Mouse (Mus musculus) neural tube, embryonic 15.5 days (tissue): ENCODE data around the gene Pctp. TPM values are rescaled to one million over a fixed set of nuclear protein-coding genes. Genes with fewer than 3 reads are reported as not detected.

Experiments
- ATAC-seq: fragments of 200-750 bp; cut with Nextera tagmentation; 2 replicates; pipeline ENCODE4 v1.8.0; 2017; ENCODE audit warnings: mild to moderate bottlenecking, moderate TSS enrichment, moderate library complexity; ENCODE audit not compliant: low FRiP score
- H3K27ac ChIP-seq: fragments of 300-500 bp; sonication (generic); replicated peaks from 2 replicates; pipeline ENCODE4 v1.5.1; 2015; ENCODE audit warnings: mild to moderate bottlenecking, inconsistent platforms
- H3K27me3 ChIP-seq: fragments of 300-500 bp; sonication (generic); replicated peaks from 2 replicates; pipeline ENCODE4 v1.6.1; 2015; ENCODE audit warnings: inconsistent platforms
- H3K36me3 ChIP-seq: fragments of 300-500 bp; sonication (generic); 2 replicates; pipeline ENCODE4 v1.6.1; 2015; ENCODE audit warnings: inconsistent platforms
- H3K4me1 ChIP-seq: fragments of 300-500 bp; sonication (generic); 2 replicates; pipeline ENCODE4 v1.6.1; 2015; ENCODE audit warnings: inconsistent platforms
- H3K4me2 ChIP-seq: fragments of 300-500 bp; sonication (generic); 2 replicates; pipeline ENCODE4 v1.6.1; 2015; ENCODE audit warnings: inconsistent platforms, mild to moderate bottlenecking, moderate library complexity
- H3K4me3 ChIP-seq: fragments of 300-500 bp; sonication (generic); replicated peaks from 2 replicates; pipeline ENCODE4 v1.5.1; 2015; ENCODE audit warnings: mild to moderate bottlenecking, inconsistent platforms
- H3K9ac ChIP-seq: fragments of 300-500 bp; sonication (generic); replicated peaks from 2 replicates; pipeline ENCODE4 v1.6.1; 2015; ENCODE audit warnings: mild to moderate bottlenecking, inconsistent platforms
- H3K9me3 ChIP-seq: fragments of 300-500 bp; sonication (generic); replicated peaks from 2 replicates; pipeline ENCODE4 v1.6.1; 2016; ENCODE audit warnings: inconsistent platforms
- WGBS: fragments of 180-500 bp; shearing (Covaris S2); methylation state at CpG from one replicate; pipeline ENCODE4 v1.1.7; 2015; ENCODE audit warnings: mixed read lengths; 5-methylcytosine and 5-hydroxymethylcytosine counted together
- polyA plus RNA-seq: library from polyadenylated mRNA; unstranded; fragments of >200 nt; fragmentation: Nextera tagmentation; extraction: Ambion mirVana; gene quantifications from 2 replicates; pipeline ENCODE4 v1.2.1, GENCODE M21; 2015

Gene Pctp
- polyA plus RNA-seq, 1 experiment from 2014 or later = 1.7 TPM

DNA sequence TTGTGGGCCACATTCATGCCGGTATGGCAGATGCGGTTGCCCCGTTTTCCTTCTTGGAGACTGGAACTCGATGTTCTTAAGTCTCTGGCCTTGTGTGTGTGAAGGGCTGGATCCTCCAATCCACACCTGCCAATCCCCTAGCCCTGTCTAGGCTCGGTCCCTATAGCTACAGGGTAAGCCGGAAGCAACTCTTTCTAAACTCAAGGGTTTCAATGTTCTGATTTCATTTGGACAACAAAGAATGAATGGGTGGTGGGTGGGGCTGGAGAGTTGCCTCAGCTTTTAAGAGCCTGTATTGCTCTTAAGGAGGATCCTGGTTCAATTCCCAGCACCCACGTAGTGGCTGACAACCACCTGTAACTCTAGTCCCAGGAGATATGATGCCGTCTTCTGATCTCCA, 16.2 kb downstream of the Pctp start:
- H3K4me2 ChIP-seq = no peak overlapping the region
- no peaks in the 10 kb centered on the region for H3K27me3 ChIP-seq
- no peak overlapping the region for H3K9ac ChIP-seq
- H3K9me3 ChIP-seq = no peaks in the 10 kb centered on the region
- no peaks in the 10 kb centered on the region for H3K4me1 ChIP-seq
- no peak overlapping the region for H3K4me3 ChIP-seq
- no peak for ATAC-seq
- H3K27ac ChIP-seq = no peak overlapping the region
- no peaks in the 10 kb centered on the region for H3K36me3 ChIP-seq
- WGBS = 94% methylated on average over 8 of the region's 8 CpGs

DNA sequence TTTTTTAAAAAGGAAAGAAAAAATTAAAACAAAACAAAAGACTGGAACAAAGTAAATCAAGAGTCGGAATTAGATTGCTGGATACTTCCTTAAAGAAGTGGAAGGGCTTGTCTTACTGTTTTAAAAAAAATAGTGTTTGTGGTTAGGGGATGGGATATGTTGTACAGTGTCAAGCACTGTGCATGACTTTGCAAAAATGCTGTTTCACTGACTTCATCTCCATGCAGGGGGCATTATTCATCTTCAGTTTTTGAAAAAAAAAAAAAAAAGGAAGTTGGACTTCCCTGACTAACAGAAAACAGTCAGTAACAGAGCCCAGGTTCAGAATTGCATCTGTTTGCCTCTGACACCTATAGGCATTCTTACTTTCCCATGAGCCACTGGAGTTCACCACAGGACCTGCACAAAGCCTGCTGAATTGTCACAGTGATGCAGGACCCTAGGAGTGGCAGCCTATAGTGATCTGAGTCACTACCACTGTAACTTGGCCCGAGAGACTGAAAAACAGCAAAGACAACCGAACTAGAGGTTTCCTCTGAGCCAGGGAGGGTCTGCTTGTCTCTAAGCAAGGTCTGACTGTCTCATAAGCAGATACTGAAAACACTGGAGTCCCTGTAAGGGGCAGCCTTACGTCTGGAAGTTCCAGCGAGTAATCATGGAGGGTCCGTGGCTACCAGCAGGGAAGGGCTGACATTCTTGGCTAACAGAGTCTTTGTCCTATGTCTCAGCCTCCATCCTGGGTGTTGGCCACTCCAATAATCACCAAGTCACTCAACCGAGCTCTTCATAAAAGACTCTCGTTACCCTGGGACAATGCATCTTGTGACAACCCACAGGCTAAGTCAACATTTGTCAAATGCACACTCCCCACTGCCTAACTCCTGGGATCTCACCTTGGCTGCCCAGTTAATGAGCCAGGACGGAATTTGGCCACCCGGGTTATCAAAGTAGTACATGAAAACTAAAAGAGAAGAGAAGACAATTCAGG, 17.2 kb downstream of the Pctp start:
- no peak for ATAC-seq
- Histone ChIP-seq H3K4me1 (no peaks in the 10 kb centered on the region), H3K9ac (no peak overlapping the region), H3K27ac (no peak overlapping the region), H3K4me3 (no peak overlapping the region), H3K9me3 (no peaks in the 10 kb centered on the region), H3K4me2 (no peak overlapping the region), H3K27me3 (no peaks in the 10 kb centered on the region), H3K36me3 (no peaks in the 10 kb centered on the region)
- WGBS = 45% methylated on average over 10 of the region's 10 CpGs

DNA sequence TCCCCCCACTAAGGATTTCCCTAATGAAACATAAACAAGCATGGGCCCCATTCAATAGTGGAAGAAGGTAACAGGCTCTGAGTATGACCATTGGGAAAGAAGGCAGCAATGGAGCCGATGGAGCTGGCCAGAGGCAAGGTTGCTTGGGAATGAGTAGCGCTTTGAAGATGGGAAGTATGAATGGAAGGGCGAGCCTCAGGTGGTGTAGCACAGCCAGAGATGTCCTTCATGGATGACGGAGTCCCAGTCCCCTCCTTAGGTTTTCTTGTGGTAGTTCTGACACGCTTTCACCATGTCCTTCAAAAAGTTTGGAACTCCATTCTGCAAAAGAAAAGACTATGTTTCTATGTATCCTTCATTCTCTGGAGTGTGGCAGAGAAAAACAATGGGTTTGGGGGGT, 18.3 kb downstream of the Pctp start:
- Histone ChIP-seq H3K9ac (no peak overlapping the region), H3K27me3 (no peaks in the 10 kb centered on the region), H3K36me3 (no peaks in the 10 kb centered on the region), H3K9me3 (no peaks in the 10 kb centered on the region), H3K4me2 (no peak overlapping the region), H3K27ac (no peak overlapping the region), H3K4me3 (no peak overlapping the region), H3K4me1 (no peaks in the 10 kb centered on the region)
- 95% methylated on average over 5 of the region's 5 CpGs for WGBS
- ATAC-seq = no peak

DNA sequence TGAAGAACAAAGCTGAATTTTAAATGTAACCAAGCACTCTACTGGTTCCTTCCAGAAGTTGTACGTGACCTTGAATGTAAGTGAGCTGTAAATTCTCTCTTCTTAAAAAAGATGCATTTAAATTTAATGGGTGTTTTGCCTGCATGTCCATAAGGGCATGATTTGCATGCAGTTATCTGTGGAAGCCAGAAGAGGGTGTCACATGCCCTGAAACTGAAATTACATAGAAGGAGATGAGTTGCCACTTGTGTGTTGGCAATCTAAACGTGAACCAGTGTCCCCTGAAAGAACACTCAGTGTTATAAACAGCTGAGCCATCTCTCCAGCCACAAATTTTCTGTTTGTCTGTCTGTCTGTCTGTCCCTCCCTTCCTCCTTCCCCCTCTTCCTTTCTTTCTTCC, 19.8 kb downstream of the Pctp start:
- no peak overlapping the region for H3K4me2 ChIP-seq
- H3K27ac ChIP-seq = no peak overlapping the region
- H3K27me3 ChIP-seq = no peaks in the 10 kb centered on the region
- H3K9ac ChIP-seq = no peak overlapping the region
- no peak overlapping the region for H3K4me3 ChIP-seq
- H3K4me1 ChIP-seq = peaks cover 13% of the 10 kb centered on the region
- ATAC-seq = no peak
- WGBS = 77% methylated on average over 2 of the region's 2 CpGs
- H3K9me3 ChIP-seq = no peaks in the 10 kb centered on the region
- H3K36me3 ChIP-seq = no peaks in the 10 kb centered on the region

DNA sequence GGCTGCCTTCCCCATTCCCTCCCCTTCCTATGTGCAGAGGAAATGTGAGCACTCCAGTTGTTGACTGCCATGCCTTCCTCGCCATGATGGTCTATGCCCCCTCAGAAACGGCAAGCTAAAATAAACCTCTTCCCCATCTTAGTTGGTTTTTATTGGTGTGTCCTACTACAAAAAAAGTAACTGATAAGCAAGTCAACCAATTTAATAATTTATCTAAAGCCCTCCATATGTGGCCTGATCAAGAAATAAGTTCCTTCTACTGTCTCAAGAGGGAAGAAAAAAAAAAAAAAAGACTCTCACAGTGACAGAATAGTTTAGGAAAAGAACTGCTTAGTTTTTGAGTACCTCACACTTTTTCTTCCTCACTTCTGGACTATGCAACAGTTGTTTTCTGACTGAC, 22.6 kb downstream of the Pctp start:
- no peak overlapping the region for H3K27ac ChIP-seq
- no peaks in the 10 kb centered on the region for H3K36me3 ChIP-seq
- WGBS = 96% methylated on average over 2 of the region's 2 CpGs
- H3K4me2 ChIP-seq = no peak overlapping the region
- no peaks in the 10 kb centered on the region for H3K9me3 ChIP-seq
- H3K9ac ChIP-seq = no peak overlapping the region
- peaks cover 17% of the 10 kb centered on the region for H3K4me1 ChIP-seq
- H3K4me3 ChIP-seq = no peak overlapping the region
- H3K27me3 ChIP-seq = no peaks in the 10 kb centered on the region
- ATAC-seq = no peak

DNA sequence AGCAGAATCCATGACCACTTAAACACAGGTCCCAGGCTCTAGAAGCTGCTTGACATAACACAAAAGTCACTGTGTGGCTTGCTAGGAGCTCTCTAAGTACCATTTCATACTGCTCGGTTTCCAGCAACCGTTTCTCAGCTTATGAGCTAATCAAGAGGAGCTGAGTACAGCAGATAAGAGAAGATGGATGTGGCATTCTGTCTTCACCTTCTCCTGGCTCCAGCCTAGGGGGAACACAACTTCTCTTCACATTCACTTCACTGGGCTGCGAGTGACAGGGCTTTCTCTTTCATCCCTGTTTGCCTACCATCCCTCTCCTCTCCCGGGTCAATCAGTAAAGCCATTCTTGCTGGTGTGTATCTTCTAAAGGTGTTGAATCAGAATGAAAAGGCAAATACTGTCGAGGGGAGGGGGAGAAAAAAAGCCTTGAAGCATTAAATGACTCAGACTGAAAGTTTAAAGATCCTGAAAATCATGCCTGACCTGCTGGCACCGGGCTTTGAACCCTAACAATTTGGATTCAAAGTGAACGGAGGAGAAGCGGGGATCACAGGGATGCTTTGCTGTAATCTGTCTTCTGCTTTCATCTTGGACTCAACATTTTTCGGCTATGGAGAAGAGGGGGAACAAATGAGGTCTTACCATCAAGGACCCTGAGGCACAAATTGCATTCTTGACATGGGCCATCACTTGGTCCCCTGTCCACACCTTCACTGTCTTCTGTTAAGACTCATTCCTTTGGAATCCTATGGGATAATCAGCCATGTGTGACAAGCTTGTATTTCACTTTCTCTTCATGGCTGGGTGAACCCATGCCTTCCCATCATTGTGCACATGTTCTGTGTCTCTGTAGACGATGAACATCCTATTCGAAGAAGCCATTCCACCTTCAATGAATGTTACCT, 23.5 kb downstream of the Pctp start:
- H3K4me2 ChIP-seq = no peak overlapping the region
- H3K27me3 ChIP-seq = no peaks in the 10 kb centered on the region
- no peaks in the 10 kb centered on the region for H3K9me3 ChIP-seq
- no peak overlapping the region for H3K4me3 ChIP-seq
- H3K4me1 ChIP-seq = peaks cover 17% of the 10 kb centered on the region
- no peaks in the 10 kb centered on the region for H3K36me3 ChIP-seq
- 71% methylated on average over 11 of the region's 11 CpGs for WGBS
- no peak overlapping the region for H3K9ac ChIP-seq
- ATAC-seq = no peak
- no peak overlapping the region; the same call in 1 of the 2 replicates for H3K27ac ChIP-seq

DNA sequence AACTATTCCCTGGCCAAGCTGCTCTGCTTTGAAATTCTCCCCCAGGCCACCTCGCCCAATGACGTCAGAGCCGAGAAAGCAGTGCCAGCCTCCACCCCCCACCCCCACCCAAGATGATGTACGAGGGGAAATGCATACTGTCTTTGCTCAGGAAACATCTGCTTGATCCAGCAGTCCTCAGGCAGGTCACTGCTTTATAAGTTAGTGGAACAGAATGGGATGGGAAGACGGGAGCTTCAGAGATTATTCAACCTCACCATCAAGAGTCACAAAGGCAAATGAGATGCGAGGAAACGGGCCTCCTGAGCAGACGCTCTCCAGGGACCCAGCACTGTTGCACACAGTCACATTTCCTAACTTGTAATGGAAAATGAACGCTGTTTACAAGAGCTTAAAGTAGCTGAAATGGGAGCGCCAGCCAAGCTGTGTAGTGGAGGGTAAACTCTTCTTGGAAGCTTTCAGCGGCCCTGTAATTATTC, 24.3 kb downstream of the Pctp start:
- 26% methylated on average over 11 of the region's 11 CpGs for WGBS

DNA sequence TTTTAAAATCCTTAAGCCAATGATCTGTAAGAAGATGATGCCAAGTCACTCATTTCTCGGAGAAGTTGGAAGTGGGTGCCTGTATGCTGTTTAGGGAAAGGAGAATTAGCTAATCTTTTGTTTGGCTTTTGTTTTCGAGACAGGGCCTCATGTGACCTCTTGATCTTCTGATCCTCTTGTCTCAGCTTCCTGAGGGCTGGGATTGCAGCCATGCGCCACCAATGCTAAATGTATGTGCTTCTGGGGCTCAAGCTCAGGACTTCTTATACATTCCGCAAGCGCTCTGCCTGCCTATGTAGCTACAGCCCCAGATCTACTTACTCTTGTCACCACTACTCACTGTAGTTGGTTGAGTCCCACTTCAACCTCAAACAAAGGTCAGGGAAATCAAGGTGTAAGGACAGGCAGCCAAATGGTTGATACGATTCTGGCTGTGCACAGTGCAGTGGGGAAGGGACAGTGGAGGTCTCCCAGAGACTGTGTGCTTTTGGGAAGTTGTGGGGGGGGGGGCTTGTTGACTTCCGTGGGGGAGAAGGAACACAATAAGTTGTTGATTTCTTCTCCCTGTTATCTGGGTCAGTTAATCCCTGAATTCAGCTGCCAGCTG, 24.8 kb downstream of the Pctp start:
- Histone ChIP-seq H3K4me2 (peak overlapping the region; percentile 11; the same call in 1 of the 2 replicates), H3K27me3 (no peaks in the 10 kb centered on the region), H3K4me1 (peaks cover 17% of the 10 kb centered on the region), H3K27ac (no peak overlapping the region), H3K9ac (no peak overlapping the region), H3K36me3 (no peaks in the 10 kb centered on the region), H3K4me3 (no peak overlapping the region), H3K9me3 (no peaks in the 10 kb centered on the region)
- no peak for ATAC-seq
- WGBS = 68% methylated on average over 7 of the region's 7 CpGs

More for the DNA sequence above, 24.3 kb downstream of the Pctp start:
- peaks cover 17% of the 10 kb centered on the region for H3K4me1 ChIP-seq
- no peak overlapping the region for H3K9ac ChIP-seq
- ATAC-seq = no peak
- no peaks in the 10 kb centered on the region for H3K9me3 ChIP-seq
- H3K4me3 ChIP-seq = no peak overlapping the region
- no peaks in the 10 kb centered on the region for H3K36me3 ChIP-seq
- H3K27ac ChIP-seq = no peak overlapping the region
- H3K27me3 ChIP-seq = no peaks in the 10 kb centered on the region
- peak overlapping the region; percentile 11; the same call in 1 of the 2 replicates for H3K4me2 ChIP-seq

DNA sequence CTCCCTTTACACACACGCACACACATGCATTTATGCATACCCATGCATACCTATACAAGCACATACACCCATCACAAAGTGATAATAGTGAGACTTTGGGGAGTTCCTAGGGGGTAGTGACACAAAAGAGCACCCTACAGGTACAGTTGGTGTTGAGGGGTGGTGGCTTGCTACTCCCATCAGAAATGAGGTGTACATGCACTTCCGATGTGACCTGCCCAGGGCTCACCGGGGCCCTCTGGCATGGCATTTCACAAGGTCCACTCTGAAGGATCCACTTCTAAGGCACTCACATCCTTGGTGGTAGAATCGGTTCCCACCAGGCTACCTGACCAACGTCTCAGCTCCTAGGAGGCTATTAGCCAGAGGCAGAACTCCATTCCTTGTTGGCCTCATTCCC, 26.3 kb downstream of the Pctp start:
- WGBS = 91% methylated on average over 5 of the region's 5 CpGs
- ATAC-seq = no peak
- H3K4me2 ChIP-seq = no peak overlapping the region
- no peak overlapping the region for H3K4me3 ChIP-seq
- peaks cover 17% of the 10 kb centered on the region for H3K4me1 ChIP-seq
- H3K9ac ChIP-seq = no peak overlapping the region
- no peaks in the 10 kb centered on the region for H3K27me3 ChIP-seq
- H3K27ac ChIP-seq = no peak overlapping the region
- H3K9me3 ChIP-seq = no peaks in the 10 kb centered on the region
- no peaks in the 10 kb centered on the region for H3K36me3 ChIP-seq

DNA sequence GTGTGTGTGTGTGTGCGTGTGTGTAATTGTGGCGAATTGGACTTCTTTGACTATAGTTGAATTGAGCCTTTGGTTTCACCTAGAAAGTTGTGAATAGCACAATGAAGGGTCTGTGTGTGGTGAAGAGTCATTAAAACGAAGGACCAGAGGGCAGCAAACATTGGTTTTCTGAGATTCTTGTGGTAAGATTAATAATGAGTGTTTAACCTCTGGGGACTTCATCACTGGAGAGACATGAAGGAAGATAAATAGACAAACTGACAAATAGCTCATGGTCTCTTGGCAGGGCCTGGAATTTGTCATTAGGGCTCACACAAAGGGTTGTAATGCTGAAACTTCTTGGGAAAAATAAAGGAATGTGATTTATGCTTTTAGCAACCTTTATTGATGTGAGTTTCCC, 31.4 kb downstream of the Pctp start:
- H3K27me3 ChIP-seq = no peaks in the 10 kb centered on the region
- 17% methylated on average over 3 of the region's 3 CpGs for WGBS
- no peaks in the 10 kb centered on the region for H3K9me3 ChIP-seq
- H3K4me2 ChIP-seq = no peak overlapping the region
- no peak overlapping the region for H3K27ac ChIP-seq
- ATAC-seq = no peak
- H3K36me3 ChIP-seq = no peaks in the 10 kb centered on the region
- no peak overlapping the region for H3K4me3 ChIP-seq
- H3K4me1 ChIP-seq = no peaks in the 10 kb centered on the region
- H3K9ac ChIP-seq = no peak overlapping the region

DNA sequence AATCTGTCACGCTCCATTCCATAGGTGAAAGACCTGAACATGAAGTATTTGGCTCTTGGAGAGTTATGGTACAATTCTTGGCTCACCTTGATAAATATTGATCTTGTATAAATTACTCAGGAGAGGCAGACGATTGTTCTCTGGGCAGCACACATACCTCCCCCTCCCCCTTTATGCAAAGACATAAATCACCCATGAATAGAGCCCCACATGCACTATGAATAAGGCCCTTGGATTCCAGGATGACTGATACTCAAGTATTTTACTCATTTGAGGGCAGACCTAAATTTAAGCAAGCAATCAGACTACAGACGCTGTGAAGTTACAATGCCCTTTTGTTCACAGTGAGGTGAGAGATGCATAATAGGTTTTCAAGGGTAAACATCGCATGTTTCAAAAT, 32.0 kb downstream of the Pctp start:
- H3K36me3 ChIP-seq = no peaks in the 10 kb centered on the region
- no peaks in the 10 kb centered on the region for H3K27me3 ChIP-seq
- no peak overlapping the region for H3K4me2 ChIP-seq
- 35% methylated on average over 4 of the region's 4 CpGs for WGBS
- no peak overlapping the region for H3K9ac ChIP-seq
- no peaks in the 10 kb centered on the region for H3K9me3 ChIP-seq
- no peaks in the 10 kb centered on the region for H3K4me1 ChIP-seq
- no peak overlapping the region for H3K4me3 ChIP-seq
- ATAC-seq = no peak
- H3K27ac ChIP-seq = no peak overlapping the region
